Mouse (Mus musculus): Measurements from ENCODE around the gene Gbe1.

DNA sequence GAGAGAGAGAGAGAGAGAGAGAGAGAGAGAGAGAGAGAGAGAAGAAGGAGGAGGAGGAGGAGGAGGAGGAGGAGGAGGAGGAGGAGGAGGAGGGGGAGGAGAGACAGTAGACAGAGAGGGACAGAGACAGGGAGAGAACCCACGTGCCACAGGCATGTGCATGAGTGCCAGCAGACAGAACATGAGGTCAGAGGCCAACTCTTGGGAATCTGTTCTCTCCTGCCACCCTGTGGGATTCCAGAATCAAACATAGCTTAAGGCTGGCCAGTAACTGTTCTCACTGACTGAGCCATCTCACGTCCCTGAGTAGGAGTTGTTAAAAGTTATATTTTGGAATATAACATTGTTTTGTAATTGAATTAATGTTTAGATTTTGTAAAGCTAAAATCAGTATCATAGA lies 39.3 kb downstream of the Gbe1 start:
- no peak for TF ChIP-seq ZNF384 (IDR thresholded peaks at IDR 0.05; ENCODE audit: low read depth, low read length)
- TF ChIP-seq CHD2 (IDR thresholded peaks at IDR 0.05; ENCODE audit: low read depth, low read length) = no peak
- no peak for TF ChIP-seq MAFK (IDR thresholded peaks at IDR 0.05; ENCODE audit: insufficient read depth, low read depth, low read length)
- TF ChIP-seq HCFC1 (IDR thresholded peaks at IDR 0.05; ENCODE audit: borderline replicate concordance, insufficient read depth, low read length) = no peak
- no peak for TF ChIP-seq ZC3H11A (IDR thresholded peaks at IDR 0.05; ENCODE audit: borderline replicate concordance, low read depth, low read length)
